Mouse (Mus musculus) C2C12 (cell line): ENCODE results near the gene Akr1b3.

Experiments
- CEBPB ChIP-seq: IDR thresholded peaks from one replicate; pipeline ENCODE4 v1.6.1; 2011; ENCODE audit warnings: low read depth, mild to moderate bottlenecking, control low read depth, moderate library complexity
- CTCF ChIP-seq: IDR thresholded peaks from one replicate; pipeline ENCODE4 v1.5.1; 2011; ENCODE audit not compliant: control insufficient read depth, insufficient read depth, insufficient read length
- MAX ChIP-seq: IDR thresholded peaks from one replicate; pipeline ENCODE4 v1.6.1; 2011; ENCODE audit warnings: mild to moderate bottlenecking, control low read depth
- MYOD1 ChIP-seq: IDR thresholded peaks from one replicate; pipeline ENCODE4 v1.6.1; 2011; ENCODE audit warnings: low read depth; ENCODE audit not compliant: control insufficient read depth, insufficient read length
- MYOG ChIP-seq: IDR thresholded peaks from one replicate; pipeline ENCODE4 v1.6.1; 2011; ENCODE audit not compliant: control insufficient read depth, insufficient read length; ENCODE audit errors: extremely low read depth

- TF ChIP-seq CTCF (no peak), CEBPB (no peak), MYOG (no peak), MAX (no peak), MYOD1 (no peak)
Measured at GRCm38 (mm10) chr6:34355841-34356240, 38.6 kb upstream of the Akr1b3 start.
